Mouse (Mus musculus) E14TG2a.4 (cell line): ENCODE measurements at regions not wholly inside any gene's neighbourhood (a gene's known extent, or its start where the extent isn't known, plus 50 kb on each side); places are given as distances from the start of the nearest gene placed in this dataset.

Source experiments
- CTCF ChIP-seq: conservative IDR thresholded peaks from 2 replicates; pipeline ENCODE4 v1.5.1; 2014; ENCODE audit warnings: low read length
- NANOG ChIP-seq: IDR thresholded peaks from 2 replicates; pipeline ENCODE4 v1.6.1; 2014; ENCODE audit warnings: borderline replicate concordance, low read length, mixed read lengths
- POU5F1 ChIP-seq: IDR thresholded peaks from 2 replicates; pipeline ENCODE4 v1.6.1; 2014; ENCODE audit warnings: low read length, borderline replicate concordance

GRCm38 (mm10) chr14:68361998-68362397 lies 932.1 kb downstream of the Synb start:
- TF ChIP-seq CTCF (no peak), POU5F1 (no peak), NANOG (no peak)
